Mouse (Mus musculus) liver (tissue): ENCODE measurements at regions not wholly inside any gene's neighbourhood (a gene's known extent, or its start where the extent isn't known, plus 50 kb on each side); places are given as distances from the start of the nearest gene placed in this dataset.

Experiments
- DNase-seq: peaks from one replicate; pipeline ENCODE4 v3.0.0-alpha.2; 2020; ENCODE audit warnings: mixed read lengths

- peak; percentile 65 for DNase-seq
Measured at GRCm38 (mm10) chr8:79587258-79587657, 52.2 kb upstream of the Otud4 start.

GRCm38 (mm10) chr8:79584966-79585365, 54.5 kb upstream of the Otud4 start:
- peak; percentile 29 for DNase-seq

GRCm38 (mm10) chr8:79583326-79583725, 56.1 kb upstream of the Otud4 start:
- no peak for DNase-seq

GRCm38 (mm10) chr8:79582195-79582594, 57.2 kb upstream of the Otud4 start:
- DNase-seq = no peak

DNA sequence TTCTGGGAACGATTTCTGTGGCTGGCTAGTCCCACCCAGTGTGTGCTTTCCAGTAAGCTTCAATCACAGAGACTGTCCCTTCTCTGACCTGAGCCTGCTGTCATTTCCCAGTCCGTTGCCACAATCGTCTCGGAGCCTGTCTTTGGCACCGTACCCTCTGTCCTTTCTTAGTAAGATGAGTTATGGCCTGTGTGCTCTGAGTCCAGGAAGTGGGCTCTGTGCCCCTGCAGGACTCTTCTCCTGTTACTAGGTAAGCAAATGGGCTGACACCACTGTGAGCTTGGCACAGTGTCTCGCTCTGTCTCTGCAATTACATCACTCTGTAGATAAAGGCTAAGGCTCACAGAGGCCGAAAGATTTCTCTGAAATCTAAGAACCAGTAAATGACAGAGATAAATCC, 63.3 kb upstream of the Otud4 start:
- no peak for DNase-seq

- no peak for DNase-seq
Measured at GRCm38 (mm10) chr8:79575175-79575734, 64.2 kb upstream of the Otud4 start.

DNA sequence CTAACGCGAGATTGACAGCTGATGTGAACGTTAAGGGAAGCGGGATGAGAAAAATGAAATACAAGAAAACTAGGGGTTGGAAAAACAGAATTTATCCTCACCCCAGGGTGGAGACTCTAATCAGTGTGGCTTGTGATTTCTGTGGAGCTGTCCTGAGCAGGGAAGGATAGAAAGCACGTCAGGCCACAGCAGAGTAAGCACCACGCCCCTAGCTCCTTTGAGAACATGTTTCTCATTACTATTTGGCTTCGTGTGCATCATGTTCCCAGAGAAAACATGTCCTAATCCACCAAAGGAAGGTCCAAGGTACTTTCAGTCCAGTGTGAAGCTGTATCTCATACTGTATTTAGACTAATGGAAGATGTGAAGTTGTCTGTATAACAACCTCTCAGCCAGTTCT, 65.9 kb upstream of the Otud4 start:
- no peak for DNase-seq

- DNase-seq = no peak
Measured at GRCm38 (mm10) chr8:79572526-79572925, 66.9 kb upstream of the Otud4 start.

- DNase-seq = no peak
Measured at GRCm38 (mm10) chr8:79563101-79563500, 76.3 kb upstream of the Otud4 start.

- peak; percentile 7 for DNase-seq
Measured at GRCm38 (mm10) chr8:79562669-79563068, 76.7 kb upstream of the Otud4 start.

GRCm38 (mm10) chr8:79562071-79562581, 77.3 kb upstream of the Otud4 start:
- peak; percentile 5 for DNase-seq

GRCm38 (mm10) chr8:79561269-79562063, 78.0 kb upstream of the Otud4 start:
- DNase-seq = no peak

GRCm38 (mm10) chr8:79559516-79559915, 79.9 kb upstream of the Otud4 start:
- DNase-seq = no peak

DNA sequence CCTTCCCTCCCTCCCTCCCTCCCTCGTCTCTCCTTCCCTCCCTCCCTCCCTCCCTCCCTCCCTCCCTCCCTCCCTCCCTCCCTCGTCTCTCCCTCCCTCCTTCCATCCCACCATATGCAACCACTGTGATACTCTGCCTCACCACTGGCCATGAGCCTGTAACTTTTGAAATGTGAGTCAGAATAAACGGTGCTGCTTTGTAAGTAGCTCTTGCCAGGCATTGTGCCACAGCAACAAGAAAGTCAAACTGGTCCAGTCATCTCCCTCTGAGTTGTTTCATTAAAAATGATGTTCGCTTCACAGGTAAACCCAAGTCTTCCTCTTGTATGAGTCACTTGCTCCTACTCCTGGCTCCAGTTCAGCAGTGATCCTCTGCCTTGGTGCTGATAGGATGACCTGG, 85.1 kb upstream of the Otud4 start:
- no peak for DNase-seq

DNA sequence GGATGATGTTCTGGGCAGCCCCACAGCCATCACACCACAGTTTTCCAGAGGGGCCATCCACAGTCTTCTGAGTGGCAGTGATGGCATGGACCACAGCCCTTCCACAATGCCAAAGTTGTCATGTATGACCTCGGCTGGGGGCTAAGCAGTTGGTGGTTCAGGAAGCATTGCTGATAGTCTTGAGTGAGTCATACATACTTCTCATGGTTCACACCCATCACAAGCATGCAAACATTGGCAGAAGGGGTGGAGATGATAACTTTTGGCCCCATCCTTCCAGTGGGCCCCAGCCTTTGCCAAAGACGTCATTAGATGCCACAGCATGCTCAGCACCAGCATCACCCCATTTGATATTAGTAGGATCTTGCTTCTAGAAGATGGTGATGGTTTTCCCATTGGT, 89.3 kb upstream of the Otud4 start:
- DNase-seq = no peak

- DNase-seq = no peak
Measured at GRCm38 (mm10) chr8:79548156-79548555, 91.3 kb upstream of the Otud4 start.

DNA sequence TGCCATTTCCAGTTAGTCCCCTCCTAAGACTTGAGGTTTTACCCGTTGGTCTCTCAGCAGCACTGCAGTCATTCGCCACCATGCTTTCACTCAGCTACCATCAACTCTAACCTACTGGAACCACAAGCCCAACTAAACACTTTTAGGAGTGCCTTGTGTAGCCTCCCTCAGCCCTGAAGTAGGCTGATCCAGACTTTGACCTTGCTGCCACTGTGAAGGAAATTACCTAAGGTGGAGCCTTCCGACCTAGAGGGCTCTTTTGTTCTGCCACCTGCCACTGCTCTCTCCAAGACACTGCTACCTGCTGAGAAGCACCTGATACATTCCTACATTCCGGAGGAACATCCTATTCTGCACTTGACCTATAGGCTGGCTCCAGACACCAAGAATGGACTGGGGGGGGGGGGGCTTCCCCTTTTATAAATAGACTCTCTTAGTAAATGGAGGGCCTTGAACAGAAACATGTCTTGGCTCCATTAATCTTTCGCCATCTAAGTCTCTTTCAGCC, 93.5 kb upstream of the Otud4 start:
- DNase-seq = no peak

- DNase-seq = no peak
Measured at GRCm38 (mm10) chr8:79542461-79542860, 97.0 kb upstream of the Otud4 start.

DNA sequence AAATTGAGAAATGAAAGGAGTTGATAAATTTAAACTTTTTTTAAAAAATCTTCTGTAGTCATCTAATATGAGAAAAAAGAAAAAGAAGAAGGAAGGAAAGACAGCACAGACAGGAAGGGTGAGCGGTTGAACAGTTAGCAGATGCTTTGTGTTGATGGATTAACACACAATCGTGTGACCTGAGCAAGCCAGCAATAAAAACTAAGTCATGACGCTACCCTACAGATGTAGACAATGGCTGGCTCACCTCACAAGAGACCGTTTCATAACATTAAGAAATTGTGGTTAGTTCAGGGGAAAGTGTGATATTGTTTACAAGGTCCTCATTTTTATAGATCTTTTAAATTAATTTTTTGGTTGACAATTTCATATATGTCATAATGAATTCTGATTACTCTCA, 99.4 kb upstream of the Otud4 start:
- DNase-seq = no peak

DNA sequence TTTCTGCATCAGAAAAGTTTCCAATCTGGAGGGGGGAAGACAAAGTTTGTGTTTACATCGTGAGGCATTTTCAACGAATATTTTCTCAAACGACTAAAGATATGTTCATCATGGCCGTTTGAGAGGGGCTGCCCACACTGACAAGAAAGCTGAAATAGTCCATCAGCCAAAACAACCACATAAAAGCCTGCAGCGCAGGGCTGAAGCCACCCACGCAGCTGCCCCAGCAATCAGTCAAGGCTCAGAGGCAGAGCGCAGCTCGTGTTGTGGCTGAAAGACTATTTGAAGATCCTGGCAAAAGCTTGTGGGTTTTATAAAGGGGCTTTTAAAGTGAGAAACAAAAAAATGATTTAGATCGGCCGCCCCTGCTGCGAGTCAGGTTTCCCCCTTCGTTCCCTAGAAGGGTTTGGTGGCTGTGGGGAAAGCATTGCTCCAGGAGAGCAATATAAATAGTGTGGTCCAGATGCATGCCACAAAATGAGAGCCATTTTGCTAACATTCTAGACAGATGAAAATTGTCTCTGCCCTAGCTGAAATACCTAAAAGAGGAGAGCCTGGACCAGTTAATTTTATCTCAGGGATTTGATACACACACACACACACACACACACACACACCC, 105.0 kb upstream of the Otud4 start:
- no peak for DNase-seq

- peak; percentile 25 for DNase-seq
Measured at GRCm38 (mm10) chr8:79529556-79529955, 109.9 kb upstream of the Otud4 start.

GRCm38 (mm10) chr8:79522040-79522439, 117.4 kb upstream of the Otud4 start:
- DNase-seq = no peak

DNA sequence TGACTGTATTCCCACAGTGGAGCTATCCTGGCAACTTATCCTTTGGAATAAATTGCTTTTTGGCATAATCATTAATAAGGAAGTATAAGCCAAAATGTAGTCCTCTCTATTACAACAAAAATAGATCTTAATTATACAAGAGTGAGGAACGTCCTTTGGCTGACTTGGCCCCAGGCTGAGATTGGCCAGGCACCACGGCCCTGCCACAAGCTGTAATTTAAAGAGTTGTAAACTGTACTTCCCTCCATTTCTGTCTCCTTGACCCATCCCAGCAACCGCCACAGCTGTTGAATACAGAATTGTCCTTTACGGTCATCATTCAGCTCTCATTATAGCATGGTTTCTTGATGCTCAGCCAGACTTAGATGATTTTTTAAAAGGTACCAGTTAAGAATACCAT, 119.6 kb upstream of the Smad1 start:
- no peak for DNase-seq

- no peak for DNase-seq
Measured at GRCm38 (mm10) chr8:79515282-79515783, 116.0 kb upstream of the Smad1 start.
